Mouse (Mus musculus) embryonic fibroblast, embryonic 13.5 days (primary cell): ENCODE results near the gene Exoc4.

Source experiments
- CTCF ChIP-seq: IDR thresholded peaks from 2 replicates; pipeline ENCODE4 v1.5.1; 2011; ENCODE audit warnings: mild to moderate bottlenecking, control low read depth, low read length, moderate library complexity, borderline replicate concordance; ENCODE audit not compliant: insufficient read depth
- POLR2A ChIP-seq: IDR thresholded peaks from 2 replicates; pipeline ENCODE4 v1.6.1; 2011; ENCODE audit warnings: low read depth, mild to moderate bottlenecking, control low read depth, low read length, moderate library complexity

DNA sequence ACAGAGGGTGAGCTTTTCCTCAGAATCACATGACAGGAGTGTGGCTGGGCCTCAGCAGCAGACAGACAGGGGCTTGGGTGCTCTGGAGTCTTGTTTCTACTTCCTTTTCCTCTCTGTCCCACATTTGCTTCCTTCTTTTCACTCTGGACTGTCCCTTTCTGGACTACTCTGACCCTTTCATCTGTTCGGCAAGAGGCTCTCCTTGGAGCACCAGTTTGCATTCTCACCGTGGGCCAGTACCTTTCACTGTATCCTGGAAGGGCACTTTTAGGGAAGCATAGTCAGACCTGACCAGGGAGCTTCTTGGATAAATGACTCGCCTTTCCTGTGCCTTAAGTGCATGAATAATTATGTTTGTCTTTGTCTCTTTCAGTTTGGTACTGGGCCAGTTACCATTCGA is 266.5 kb downstream of the Exoc4 start:
- no peak for TF ChIP-seq CTCF
- no peak for TF ChIP-seq POLR2A
